Mouse (Mus musculus): ENCODE data around the gene Dock4. TPM values are rescaled to one million over a fixed set of nuclear protein-coding genes. Genes with fewer than 3 reads are reported as not detected.
A peak's percentile ranks its signal among the peaks of the same experiment; 100 is the strongest.

The Dock4 gene
- total RNA-seq (2014; rRNA removed) (27.5 and 30.9 TPM in 2 replicates), polyA plus RNA-seq (2015; fragmentation: Nextera tagmentation; extraction: Ambion mirVana) (3.6 and 10.5 TPM in 2 replicates)

DNA sequence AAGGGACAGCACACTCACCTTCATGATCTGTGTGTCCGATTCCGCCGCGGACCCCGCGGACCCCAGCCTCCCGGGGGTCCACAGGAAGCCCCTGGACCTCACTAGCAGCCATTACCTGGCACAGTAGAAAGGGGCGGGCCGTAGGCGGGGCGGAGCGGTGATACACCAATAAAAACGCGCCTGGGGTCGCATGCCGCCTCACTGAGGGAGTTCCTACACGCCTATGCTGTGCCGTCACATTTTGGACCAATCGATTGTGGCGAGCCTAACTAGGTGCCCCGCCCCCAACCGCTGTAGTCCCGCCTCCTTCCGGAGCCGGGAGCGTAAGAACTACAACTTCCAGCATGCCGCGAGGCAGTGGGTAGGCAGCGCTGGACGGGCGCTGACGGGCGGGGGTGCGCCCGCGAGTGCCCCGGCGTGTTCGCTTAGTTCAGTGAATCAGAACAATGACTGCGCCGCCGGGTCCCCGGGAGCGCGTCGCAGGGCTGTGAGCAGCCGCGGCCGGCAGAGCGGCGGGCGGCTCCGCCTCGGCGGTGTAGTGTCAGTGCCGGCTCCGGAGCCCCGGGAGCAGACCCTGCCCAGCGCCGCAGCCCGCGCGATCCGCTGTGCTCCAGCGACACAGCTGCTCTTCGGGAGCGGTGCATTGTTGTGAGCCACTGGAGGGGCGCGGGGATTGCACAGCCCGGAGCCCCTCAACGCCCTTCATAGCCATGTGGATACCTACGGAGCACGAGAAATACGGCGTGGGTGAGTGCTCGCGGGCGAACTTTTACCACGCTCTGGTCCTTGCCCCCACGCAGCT lies at the start of gene Dock4, which contains the start of gene Zfp277:
Gene Dock4, plus strand, starts transcription at position 305 of the 802 bp plus-strand sequence.
Gene Zfp277, minus strand, starts transcription at position 255 of the 802 bp plus-strand sequence.
- TF ChIP-seq CTCF (IDR thresholded peaks at IDR 0.05; ENCODE audit: low read depth) = peak; percentile 11; the same call in 1 of the 2 replicates
- under 1% methylated on average over 80 of the region's 80 CpGs for WGBS
- H3K36me3 ChIP-seq (ENCODE audit: insufficient read depth) = no peaks in the 10 kb centered on the region
- peak within 1 kb of the TSS; percentile 90 for H3K27ac ChIP-seq (ENCODE audit: low read depth, low read length)
- H3K27me3 ChIP-seq (ENCODE audit: insufficient read depth, low read length) = no peaks in the 10 kb centered on the region
- DNase-seq (peak; percentile 100), ATAC-seq (peak; percentile 97)
- H3K4me2 ChIP-seq (ENCODE audit: low read depth) = peak within 1 kb of the TSS; percentile 77
- no peaks in the 10 kb centered on the region for H3K9me3 ChIP-seq (ENCODE audit: low read length)
- peak within 1 kb of the TSS; percentile 93 for H3K4me3 ChIP-seq (ENCODE audit: low read depth, low read length)
- H3K4me1 ChIP-seq (ENCODE audit: insufficient read depth) = peaks cover 12% of the 10 kb centered on the region; the same call in 1 of the 2 replicates
- H3K9ac ChIP-seq = peak within 1 kb of the TSS; percentile 68

DNA sequence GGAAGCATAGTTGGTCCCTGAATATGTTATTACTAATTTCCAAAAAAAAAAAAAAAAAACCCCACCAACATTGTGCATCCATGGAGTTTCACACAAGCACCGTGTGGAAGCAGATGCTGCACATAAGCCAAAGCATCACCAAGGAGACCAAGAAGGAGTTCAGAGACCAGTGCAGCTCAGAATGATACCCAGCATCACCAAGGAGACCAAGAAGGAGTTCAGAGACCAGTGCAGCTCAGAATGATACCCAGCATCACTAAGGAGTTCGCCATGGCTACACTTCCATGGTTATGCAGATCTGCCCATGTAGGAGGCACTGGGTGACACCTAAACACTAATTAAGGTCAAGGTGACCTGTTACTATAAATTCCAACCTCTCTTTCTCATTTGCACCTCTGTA lies 46.8 kb upstream of the Dock4 start:
- no peaks in the 10 kb centered on the region for H3K4me1 ChIP-seq (ENCODE audit: insufficient read depth)
- DNase-seq (no peak), ATAC-seq (no peak)
- no peak overlapping the region for H3K9ac ChIP-seq
- WGBS = 65% methylated on average over 2 of the region's 2 CpGs
- no peak for TF ChIP-seq CTCF (IDR thresholded peaks at IDR 0.05; ENCODE audit: low read depth)
- H3K9me3 ChIP-seq (ENCODE audit: low read length) = no peaks in the 10 kb centered on the region
- no peaks in the 10 kb centered on the region for H3K27me3 ChIP-seq (ENCODE audit: insufficient read depth, low read length)
- no peak overlapping the region for H3K4me3 ChIP-seq (ENCODE audit: low read depth, low read length)
- no peak overlapping the region for H3K4me2 ChIP-seq (ENCODE audit: low read depth)
- no peak overlapping the region for H3K27ac ChIP-seq (ENCODE audit: low read depth, low read length)
- no peaks in the 10 kb centered on the region for H3K36me3 ChIP-seq (ENCODE audit: insufficient read depth)

DNA sequence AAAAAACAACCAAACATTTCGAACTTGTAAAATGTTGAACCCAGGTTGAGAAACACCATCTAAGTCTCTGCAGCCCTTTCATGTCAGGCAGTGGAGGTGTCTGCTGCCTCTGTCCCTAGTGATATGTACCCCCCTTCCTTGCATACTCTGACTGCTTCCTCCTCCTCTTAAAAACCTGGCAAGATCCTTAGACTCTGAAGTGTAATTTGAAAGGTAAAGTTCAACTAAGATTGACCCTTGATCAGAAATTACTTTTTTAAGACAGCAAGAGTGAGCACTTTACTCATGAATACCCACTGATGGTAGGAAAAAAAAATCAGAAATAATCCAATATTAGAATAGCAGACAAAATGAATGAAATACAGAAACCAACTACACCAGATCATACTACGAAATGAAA lies 46.4 kb upstream of the Dock4 start:
- Histone ChIP-seq H3K27ac (ENCODE audit: low read depth, low read length) (no peak overlapping the region), H3K4me3 (ENCODE audit: low read depth, low read length) (no peak overlapping the region), H3K27me3 (ENCODE audit: insufficient read depth, low read length) (no peaks in the 10 kb centered on the region), H3K9ac (no peak overlapping the region), H3K9me3 (ENCODE audit: low read length) (no peaks in the 10 kb centered on the region), H3K4me2 (ENCODE audit: low read depth) (no peak overlapping the region), H3K4me1 (ENCODE audit: insufficient read depth) (no peaks in the 10 kb centered on the region), H3K36me3 (ENCODE audit: insufficient read depth) (no peaks in the 10 kb centered on the region)
- DNase-seq (no peak), ATAC-seq (no peak)
- TF ChIP-seq CTCF (IDR thresholded peaks at IDR 0.05; ENCODE audit: low read depth) = no peak
- WGBS = 93% methylated on average over 2 of the region's 2 CpGs

- 59% methylated on average over 10 of the region's 10 CpGs for WGBS
- H3K4me2 ChIP-seq (ENCODE audit: low read depth) = no peak overlapping the region
- H3K9ac ChIP-seq = no peak overlapping the region
- no peaks in the 10 kb centered on the region for H3K27me3 ChIP-seq (ENCODE audit: insufficient read depth, low read length)
- H3K4me3 ChIP-seq (ENCODE audit: low read depth, low read length) = no peak overlapping the region
- H3K27ac ChIP-seq (ENCODE audit: low read depth, low read length) = no peak overlapping the region
- no peak for TF ChIP-seq CTCF (IDR thresholded peaks at IDR 0.05; ENCODE audit: low read depth)
- H3K36me3 ChIP-seq (ENCODE audit: insufficient read depth) = no peaks in the 10 kb centered on the region
- no peak for ATAC-seq
- H3K4me1 ChIP-seq (ENCODE audit: insufficient read depth) = no peaks in the 10 kb centered on the region
- no peaks in the 10 kb centered on the region for H3K9me3 ChIP-seq (ENCODE audit: low read length)
- DNase-seq = no peak
These were observed 45.9 kb upstream of the Dock4 start for GRCm38 (mm10) chr12:40399812-40400211.

DNA sequence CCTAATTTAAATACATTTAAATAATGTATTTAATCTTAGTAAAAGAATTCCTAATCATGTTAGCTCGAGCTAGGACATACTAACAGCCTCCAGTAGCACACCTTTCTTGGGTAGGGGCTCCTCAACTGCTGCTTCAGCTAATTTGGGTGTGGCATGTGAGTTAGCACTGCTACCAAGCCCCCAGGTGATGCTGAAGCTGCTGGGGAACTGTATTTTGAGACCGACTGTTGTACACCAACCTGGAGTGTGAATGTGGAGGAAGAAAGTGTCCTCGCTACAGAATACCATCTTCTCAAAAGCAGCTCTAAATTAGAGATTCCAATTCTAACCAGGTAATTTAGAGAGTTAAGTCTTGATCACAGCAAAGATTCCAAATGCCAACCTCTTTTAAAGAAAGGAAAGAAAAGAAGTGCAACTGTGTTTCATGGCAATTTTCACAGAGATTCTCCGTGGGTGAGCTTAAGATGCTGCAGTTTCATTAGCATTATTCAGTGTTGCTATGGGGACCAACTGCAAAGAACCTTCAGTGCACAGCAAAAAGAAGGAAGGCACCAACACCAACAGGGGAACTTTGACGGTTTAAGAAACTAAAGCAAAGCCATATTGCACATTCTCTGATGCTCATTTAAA lies 31.0 kb upstream of the Dock4 start:
- no peaks in the 10 kb centered on the region for H3K4me1 ChIP-seq (ENCODE audit: insufficient read depth)
- 16% methylated on average over 5 of the region's 5 CpGs for whole genome bisulfite sequencing
- H3K27ac ChIP-seq (ENCODE audit: low read depth, low read length) = peak overlapping the region; percentile 76
- no peaks in the 10 kb centered on the region for H3K9me3 ChIP-seq (ENCODE audit: low read length)
- H3K4me2 ChIP-seq (ENCODE audit: low read depth) = peak overlapping the region; percentile 30
- H3K4me3 ChIP-seq (ENCODE audit: low read depth, low read length) = no peak overlapping the region
- no peaks in the 10 kb centered on the region for H3K36me3 ChIP-seq (ENCODE audit: insufficient read depth)
- TF ChIP-seq CTCF (IDR thresholded peaks at IDR 0.05; ENCODE audit: low read depth) = no peak
- peak; percentile 98 for ATAC-seq
- DNase-seq = peak; percentile 66
- H3K27me3 ChIP-seq (ENCODE audit: insufficient read depth, low read length) = no peaks in the 10 kb centered on the region
- no peak overlapping the region for H3K9ac ChIP-seq

- no peak overlapping the region for H3K4me3 ChIP-seq (ENCODE audit: low read depth, low read length)
- no peak for DNase-seq
- H3K4me2 ChIP-seq (ENCODE audit: low read depth) = peak overlapping the region; percentile 30
- ATAC-seq = peak; percentile 32
- H3K9ac ChIP-seq = no peak overlapping the region
- 52% methylated on average over 8 of the region's 8 CpGs for WGBS
- H3K4me1 ChIP-seq (ENCODE audit: insufficient read depth) = no peaks in the 10 kb centered on the region
- no peaks in the 10 kb centered on the region for H3K9me3 ChIP-seq (ENCODE audit: low read length)
- peak overlapping the region; percentile 76 for H3K27ac ChIP-seq (ENCODE audit: low read depth, low read length)
- H3K27me3 ChIP-seq (ENCODE audit: insufficient read depth, low read length) = no peaks in the 10 kb centered on the region
- TF ChIP-seq CTCF (IDR thresholded peaks at IDR 0.05; ENCODE audit: low read depth) = no peak
- H3K36me3 ChIP-seq (ENCODE audit: insufficient read depth) = no peaks in the 10 kb centered on the region
These were observed 30.3 kb upstream of the Dock4 start for GRCm38 (mm10) chr12:40415312-40415925.

Data from forebrain, postnatal 0 days (tissue).